Mouse (Mus musculus): ENCODE measurements around the gene Tmco4. TPM values are rescaled to one million over a fixed set of nuclear protein-coding genes. Genes with fewer than 3 reads are reported as not detected.

The Tmco4 gene
- polyA plus RNA-seq, 1 experiment, result 0.08 TPM

DNA sequence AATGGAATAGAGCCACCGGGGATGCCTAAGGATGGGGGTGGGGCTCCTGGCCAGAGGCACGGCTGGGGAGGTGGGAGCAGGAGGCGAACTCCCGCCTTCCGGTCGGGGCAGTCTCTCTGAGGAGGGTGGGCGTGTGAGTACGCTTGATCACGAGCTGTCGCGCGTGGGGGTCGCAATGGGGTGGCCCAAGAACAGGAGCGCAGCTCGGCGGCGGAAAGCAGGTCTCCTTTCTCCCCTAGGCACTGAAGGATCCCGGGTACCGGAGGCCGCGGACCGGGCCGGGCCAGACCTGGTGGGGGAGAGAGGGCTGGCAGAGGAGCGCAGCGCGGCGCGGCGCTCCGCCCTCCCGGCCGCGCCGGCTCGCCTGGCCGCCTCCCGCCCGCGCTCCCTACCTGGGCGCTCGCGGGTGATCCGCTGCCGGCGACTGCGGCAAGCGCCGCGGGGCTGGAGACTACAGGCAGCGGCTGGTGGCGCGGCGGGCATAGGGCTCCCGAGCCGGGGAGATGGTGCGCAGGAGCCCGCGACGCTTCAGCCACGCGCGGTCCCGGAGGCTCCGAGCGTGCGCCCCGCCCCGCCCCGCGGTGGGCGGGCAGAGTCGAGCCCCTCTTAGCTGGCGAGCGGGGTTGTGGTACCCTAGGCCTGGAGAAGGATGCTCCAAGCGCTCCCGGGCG is 102.5 kb downstream of the Tmco4 start, which contains the start of gene Htr6:
Htr6 (minus strand) TSS at position 530 of the 671 bp plus-strand sequence.
- TF ChIP-seq GATA1 (IDR thresholded peaks at IDR 0.05; ENCODE audit: low read length), result no peak
- TF ChIP-seq TAL1 (IDR thresholded peaks at IDR 0.05; ENCODE audit: low read length), result no peak
- Histone ChIP-seq H3K4me1 (ENCODE audit: control insufficient read depth) (no peaks in the 10 kb centered on the region), H3K36me3 (ENCODE audit: control insufficient read depth) (no peaks in the 10 kb centered on the region), H3K4me3 (replicated peaks) (no peak within 1 kb of the TSS), H3K9me3 (ENCODE audit: control insufficient read depth, low read length) (no peaks in the 10 kb centered on the region), H3K27me3 (ENCODE audit: control insufficient read depth) (peaks cover 55% of the 10 kb centered on the region)

DNA sequence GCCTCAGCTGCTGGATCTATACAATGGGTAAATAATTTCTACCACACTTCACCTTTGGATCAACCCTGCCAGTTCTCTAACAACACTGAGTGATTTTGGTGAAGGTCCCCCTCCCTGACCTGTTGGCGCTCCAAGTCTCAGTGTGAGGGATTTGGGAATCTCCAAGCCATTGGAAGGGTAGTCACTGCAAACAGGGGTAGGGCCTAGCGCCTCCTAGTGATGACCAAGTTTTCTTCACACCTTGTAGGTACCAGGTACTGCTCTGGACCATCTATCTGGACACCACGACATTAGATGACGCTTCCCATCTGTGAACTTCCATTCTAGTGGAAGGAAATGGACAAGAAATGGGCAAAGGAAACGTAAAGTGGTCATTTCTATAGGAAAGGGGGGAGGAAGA is 103.2 kb downstream of the Tmco4 start:
- Histone ChIP-seq H3K27me3 (ENCODE audit: control insufficient read depth) (peaks cover 55% of the 10 kb centered on the region), H3K9me3 (ENCODE audit: control insufficient read depth, low read length) (no peaks in the 10 kb centered on the region), H3K36me3 (ENCODE audit: control insufficient read depth) (no peaks in the 10 kb centered on the region), H3K4me3 (replicated peaks) (no peak overlapping the region), H3K4me1 (ENCODE audit: control insufficient read depth) (no peaks in the 10 kb centered on the region)
- no peak for TF ChIP-seq TAL1 (IDR thresholded peaks at IDR 0.05; ENCODE audit: low read length)
- no peak for TF ChIP-seq GATA1 (IDR thresholded peaks at IDR 0.05; ENCODE audit: low read length)

DNA sequence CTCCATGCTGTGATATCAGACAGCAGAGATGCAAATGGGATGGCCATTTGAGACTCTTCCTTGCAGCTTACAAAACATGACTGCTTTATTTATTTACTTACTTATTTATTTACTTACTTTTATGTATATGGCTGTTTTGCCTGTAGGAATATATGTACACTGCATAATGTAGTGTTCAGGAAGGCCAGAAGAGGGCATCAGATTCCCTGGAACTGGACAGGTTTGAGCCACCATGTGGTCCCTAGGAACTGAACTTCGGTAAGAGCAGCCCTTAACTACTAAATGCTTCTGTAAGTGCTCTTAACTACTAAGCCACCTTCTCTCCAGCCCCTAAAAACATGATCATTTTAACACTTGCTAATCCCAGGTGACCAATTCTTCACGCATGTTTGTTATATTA is 105.6 kb downstream of the Tmco4 start:
- no peaks in the 10 kb centered on the region for H3K9me3 ChIP-seq (ENCODE audit: control insufficient read depth, low read length)
- peaks cover 44% of the 10 kb centered on the region for H3K27me3 ChIP-seq (ENCODE audit: control insufficient read depth)
- TF ChIP-seq TAL1 (IDR thresholded peaks at IDR 0.05; ENCODE audit: low read length), result no peak
- TF ChIP-seq GATA1 (IDR thresholded peaks at IDR 0.05; ENCODE audit: low read length), result no peak

DNA sequence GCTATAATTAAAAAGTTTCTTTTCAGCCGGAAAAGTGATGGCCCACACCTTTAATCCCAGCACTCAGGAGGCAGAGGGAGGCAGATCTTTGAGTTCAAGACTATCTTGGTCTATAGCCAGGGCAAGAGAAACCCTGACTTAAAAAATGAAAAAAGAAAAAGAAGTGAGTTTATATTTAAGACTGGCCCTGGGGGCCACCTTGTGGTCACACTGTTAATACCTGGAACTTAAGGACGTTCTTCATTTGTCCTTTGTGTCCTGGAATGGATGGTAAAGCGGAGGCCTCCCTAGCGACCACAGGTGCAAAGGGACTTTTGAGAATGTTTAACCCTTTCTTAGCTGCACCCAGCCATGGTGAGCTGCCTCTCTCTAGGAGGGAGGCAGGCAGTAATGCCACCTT is 106.0 kb downstream of the Tmco4 start:
- Histone ChIP-seq H3K36me3 (ENCODE audit: control insufficient read depth) (no peaks in the 10 kb centered on the region), H3K9me3 (ENCODE audit: control insufficient read depth, low read length) (no peaks in the 10 kb centered on the region), H3K4me1 (ENCODE audit: control insufficient read depth) (no peaks in the 10 kb centered on the region), H3K4me3 (replicated peaks) (no peak overlapping the region), H3K27me3 (ENCODE audit: control insufficient read depth) (peaks cover 40% of the 10 kb centered on the region)
- TF ChIP-seq TAL1 (IDR thresholded peaks at IDR 0.05; ENCODE audit: low read length) (no peak), GATA1 (IDR thresholded peaks at IDR 0.05; ENCODE audit: low read length) (no peak)

More for the DNA sequence above, 105.6 kb downstream of the Tmco4 start:
- H3K4me3 ChIP-seq (replicated peaks), result no peak overlapping the region
- no peaks in the 10 kb centered on the region for H3K4me1 ChIP-seq (ENCODE audit: control insufficient read depth)
- H3K36me3 ChIP-seq (ENCODE audit: control insufficient read depth), result no peaks in the 10 kb centered on the region

DNA sequence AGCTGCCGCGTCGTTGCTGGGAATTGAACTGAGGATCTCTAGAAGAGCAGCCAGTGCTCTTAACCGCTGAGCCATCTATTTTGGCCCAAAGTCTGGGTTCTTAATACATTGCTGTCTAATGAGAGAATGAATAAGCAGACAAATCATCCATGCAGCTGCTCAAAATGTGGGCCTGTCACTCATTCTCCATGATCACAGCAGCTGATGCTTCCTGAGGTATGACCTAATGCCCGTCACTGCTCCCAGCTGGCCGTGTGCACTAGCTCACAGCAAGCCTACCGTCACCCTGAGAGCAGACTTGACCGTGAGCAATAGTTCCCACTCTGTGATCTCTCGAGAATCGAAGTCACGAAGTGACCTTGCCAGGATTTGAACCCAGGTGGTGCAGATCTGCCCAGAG is 106.8 kb downstream of the Tmco4 start:
- TF ChIP-seq TAL1 (IDR thresholded peaks at IDR 0.05; ENCODE audit: low read length) (no peak), GATA1 (IDR thresholded peaks at IDR 0.05; ENCODE audit: low read length) (no peak)
- Histone ChIP-seq H3K27me3 (ENCODE audit: control insufficient read depth) (peaks cover 34% of the 10 kb centered on the region), H3K4me3 (replicated peaks) (no peak overlapping the region), H3K36me3 (ENCODE audit: control insufficient read depth) (no peaks in the 10 kb centered on the region), H3K4me1 (ENCODE audit: control insufficient read depth) (no peaks in the 10 kb centered on the region), H3K9me3 (ENCODE audit: control insufficient read depth, low read length) (no peaks in the 10 kb centered on the region)

DNA sequence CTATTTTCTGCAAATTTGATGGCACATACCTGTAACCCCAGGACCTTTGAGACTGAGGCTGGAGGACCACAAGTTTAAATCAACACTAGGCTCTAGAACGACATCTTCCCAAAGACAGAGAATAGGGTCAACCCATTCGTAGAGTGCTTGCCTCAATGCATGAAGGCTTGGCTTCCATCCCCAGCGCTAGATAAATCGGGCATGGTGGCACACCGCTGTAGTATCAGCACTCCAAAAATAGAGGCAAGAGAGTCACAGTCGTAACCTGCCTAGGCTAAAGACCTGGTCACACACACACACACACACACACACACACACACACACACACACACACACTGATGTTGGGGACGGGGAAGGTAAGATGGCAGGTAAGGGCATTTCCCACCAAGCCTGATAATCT is 107.6 kb downstream of the Tmco4 start:
- TF ChIP-seq GATA1 (IDR thresholded peaks at IDR 0.05; ENCODE audit: low read length) (no peak), TAL1 (IDR thresholded peaks at IDR 0.05; ENCODE audit: low read length) (no peak)
- Histone ChIP-seq H3K4me1 (ENCODE audit: control insufficient read depth) (no peaks in the 10 kb centered on the region), H3K36me3 (ENCODE audit: control insufficient read depth) (no peaks in the 10 kb centered on the region), H3K27me3 (ENCODE audit: control insufficient read depth) (peaks cover 32% of the 10 kb centered on the region), H3K4me3 (replicated peaks) (no peak overlapping the region), H3K9me3 (ENCODE audit: control insufficient read depth, low read length) (no peaks in the 10 kb centered on the region)

- no peaks in the 10 kb centered on the region for H3K9me3 ChIP-seq (ENCODE audit: control insufficient read depth, low read length)
- H3K36me3 ChIP-seq (ENCODE audit: control insufficient read depth), result no peaks in the 10 kb centered on the region
- H3K4me3 ChIP-seq (replicated peaks), result no peak overlapping the region
- H3K4me1 ChIP-seq (ENCODE audit: control insufficient read depth), result no peaks in the 10 kb centered on the region
- peaks cover 22% of the 10 kb centered on the region for H3K27me3 ChIP-seq (ENCODE audit: control insufficient read depth)
- TF ChIP-seq GATA1 (IDR thresholded peaks at IDR 0.05; ENCODE audit: low read length), result no peak
- no peak for TF ChIP-seq TAL1 (IDR thresholded peaks at IDR 0.05; ENCODE audit: low read length)
Measured at GRCm38 (mm10) chr4:139081270-139081931, 108.7 kb downstream of the Tmco4 start.

- Histone ChIP-seq H3K4me1 (ENCODE audit: control insufficient read depth) (no peaks in the 10 kb centered on the region), H3K9me3 (ENCODE audit: control insufficient read depth, low read length) (no peaks in the 10 kb centered on the region), H3K27me3 (ENCODE audit: control insufficient read depth) (peaks cover 18% of the 10 kb centered on the region), H3K4me3 (replicated peaks) (no peak overlapping the region), H3K36me3 (ENCODE audit: control insufficient read depth) (no peaks in the 10 kb centered on the region)
- no peak for TF ChIP-seq GATA1 (IDR thresholded peaks at IDR 0.05; ENCODE audit: low read length)
- no peak for TF ChIP-seq TAL1 (IDR thresholded peaks at IDR 0.05; ENCODE audit: low read length)
Measured at GRCm38 (mm10) chr4:139082790-139083564, 110.3 kb downstream of the Tmco4 start.

DNA sequence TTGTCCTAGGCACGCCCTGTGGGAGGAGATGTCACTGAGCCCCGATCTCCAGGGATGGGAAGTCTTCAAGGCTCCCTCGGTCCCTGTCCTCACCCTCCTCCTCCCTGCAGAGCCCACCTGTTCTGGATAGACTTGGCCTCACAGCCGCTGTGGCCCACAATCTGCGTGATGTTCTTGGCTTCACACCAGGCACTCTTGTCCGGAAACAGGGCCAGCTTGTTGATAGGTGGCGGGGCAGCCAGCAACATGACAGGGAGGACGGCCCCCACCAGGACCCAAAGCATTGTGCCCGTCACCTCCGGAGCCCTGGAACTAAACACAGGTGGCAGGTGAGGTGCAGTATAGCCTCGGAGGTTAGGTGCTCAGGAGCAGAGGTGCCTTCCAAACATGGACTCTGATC is 112.6 kb downstream of the Tmco4 start:
- TF ChIP-seq GATA1 (IDR thresholded peaks at IDR 0.05; ENCODE audit: low read length), result no peak
- TF ChIP-seq TAL1 (IDR thresholded peaks at IDR 0.05; ENCODE audit: low read length), result no peak
- Histone ChIP-seq H3K27me3 (ENCODE audit: control insufficient read depth) (peaks cover 39% of the 10 kb centered on the region), H3K36me3 (ENCODE audit: control insufficient read depth) (no peaks in the 10 kb centered on the region), H3K4me3 (replicated peaks) (no peak overlapping the region), H3K4me1 (ENCODE audit: control insufficient read depth) (no peaks in the 10 kb centered on the region), H3K9me3 (ENCODE audit: control insufficient read depth, low read length) (no peaks in the 10 kb centered on the region)

All from erythroblast, embryonic 14.5 days (primary cell).